Mouse (Mus musculus): ENCODE data around the gene Vsir. TPM values are rescaled to one million over a fixed set of nuclear protein-coding genes. Genes with fewer than 3 reads are reported as not detected.
A peak's percentile ranks its signal among the peaks of the same experiment; 100 is the strongest.

Vsir gene
- polyA plus RNA-seq, 1 experiment from 2014 or later: 5.5 TPM

DNA sequence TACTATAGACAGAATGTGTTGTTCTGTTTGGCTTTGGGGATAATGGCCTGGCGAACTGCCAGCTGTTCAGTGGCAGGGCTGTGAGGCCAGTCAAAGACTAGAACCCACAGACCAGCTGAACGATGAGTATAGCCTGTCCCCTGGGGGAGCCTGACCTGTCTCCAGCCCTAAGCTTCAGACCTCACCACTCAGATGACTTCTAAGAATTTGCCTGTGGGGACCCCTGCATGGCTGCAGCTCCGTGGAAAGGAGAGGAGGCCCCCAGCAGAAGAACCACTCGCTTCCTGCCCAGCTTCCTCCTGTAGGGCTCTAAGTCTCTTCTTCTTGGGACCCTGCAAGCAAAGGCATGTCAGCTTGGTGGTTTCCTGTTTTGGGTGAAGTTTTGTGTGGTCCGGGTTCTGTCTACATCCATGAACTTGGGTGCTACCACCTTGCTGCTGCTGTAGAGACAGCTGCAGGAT is 24.0 kb downstream of the Vsir start:
- Histone ChIP-seq H3K9me3 (replicated peaks) (no peaks in the 10 kb centered on the region), H3K27me3 (no peaks in the 10 kb centered on the region), H3K27ac (replicated peaks) (no peak overlapping the region), H3K36me3 (no peaks in the 10 kb centered on the region), H3K9ac (no peak overlapping the region), H3K4me2 (replicated peaks) (no peak overlapping the region), H3K4me1 (peaks cover 19% of the 10 kb centered on the region), H3K4me3 (replicated peaks) (no peak overlapping the region)
- ATAC-seq (ENCODE audit: insufficient number of reproducible peaks, low FRiP score, low TSS enrichment, low read depth): no peak
- 55% methylated on average over 5 of the region's 5 CpGs for WGBS

DNA sequence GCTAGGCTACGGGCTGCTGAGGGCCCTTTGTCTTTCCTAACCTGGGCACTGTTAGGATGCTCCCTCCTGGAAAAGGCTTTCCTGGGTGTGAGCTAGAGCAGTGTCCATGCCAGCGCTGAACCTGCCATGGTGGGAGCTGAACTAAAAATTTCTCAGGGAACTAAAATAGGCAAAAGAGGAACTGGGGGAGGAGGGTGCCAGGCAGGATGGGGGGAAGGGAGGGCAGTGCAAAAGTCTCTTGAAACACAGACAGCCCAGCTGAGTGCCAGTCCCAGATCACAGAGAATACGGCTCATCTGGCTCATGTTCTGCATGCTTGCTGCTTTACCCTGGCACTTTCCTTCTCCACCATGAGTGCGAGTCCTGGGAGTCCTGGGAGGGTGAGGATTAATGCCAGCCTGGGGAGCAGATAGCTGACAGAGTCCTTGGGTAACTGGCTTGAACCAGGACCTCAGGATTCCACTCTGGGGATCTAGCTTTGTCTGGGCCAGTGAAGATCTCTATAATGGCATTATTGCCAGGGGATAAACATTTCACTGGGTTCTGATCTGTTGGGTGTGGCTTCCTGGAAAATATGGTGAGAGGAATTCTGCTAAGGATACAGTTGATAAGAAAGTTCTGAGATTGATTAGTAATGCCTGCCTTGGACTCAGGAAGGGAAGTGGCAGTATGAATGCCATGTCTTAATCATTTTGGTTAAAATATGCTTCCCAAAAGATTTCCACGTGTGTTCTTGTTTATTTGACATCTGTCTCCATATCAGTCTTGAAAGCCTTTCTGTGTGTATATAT is 25.1 kb downstream of the Vsir start:
- H3K4me2 ChIP-seq (replicated peaks): no peak overlapping the region
- 74% methylated on average over 5 of the region's 5 CpGs for WGBS
- no peaks in the 10 kb centered on the region for H3K9me3 ChIP-seq (replicated peaks)
- no peaks in the 10 kb centered on the region for H3K27me3 ChIP-seq
- no peak overlapping the region for H3K9ac ChIP-seq
- H3K36me3 ChIP-seq: no peaks in the 10 kb centered on the region
- H3K4me3 ChIP-seq (replicated peaks): no peak overlapping the region
- no peak overlapping the region for H3K27ac ChIP-seq (replicated peaks)
- peaks cover 19% of the 10 kb centered on the region for H3K4me1 ChIP-seq
- no peak for ATAC-seq (ENCODE audit: insufficient number of reproducible peaks, low FRiP score, low TSS enrichment, low read depth)

- no peaks in the 10 kb centered on the region for H3K27me3 ChIP-seq
- no peak overlapping the region for H3K9ac ChIP-seq
- WGBS: 27% methylated on average over 6 of the region's 6 CpGs
- H3K4me1 ChIP-seq: peaks cover 19% of the 10 kb centered on the region
- H3K4me2 ChIP-seq (replicated peaks): no peak overlapping the region
- no peak for ATAC-seq (ENCODE audit: insufficient number of reproducible peaks, low FRiP score, low TSS enrichment, low read depth)
- H3K27ac ChIP-seq (replicated peaks): no peak overlapping the region
- H3K36me3 ChIP-seq: no peaks in the 10 kb centered on the region
- H3K4me3 ChIP-seq (replicated peaks): no peak overlapping the region
- no peaks in the 10 kb centered on the region for H3K9me3 ChIP-seq (replicated peaks)
Measured at GRCm38 (mm10) chr10:60373543-60373936, 26.9 kb downstream of the Vsir start.

- Histone ChIP-seq H3K9me3 (replicated peaks) (no peaks in the 10 kb centered on the region), H3K9ac (no peak overlapping the region), H3K27ac (replicated peaks) (no peak overlapping the region), H3K27me3 (no peaks in the 10 kb centered on the region), H3K36me3 (no peaks in the 10 kb centered on the region), H3K4me1 (peaks cover 19% of the 10 kb centered on the region), H3K4me2 (replicated peaks) (no peak overlapping the region), H3K4me3 (replicated peaks) (no peak overlapping the region)
- ATAC-seq (ENCODE audit: insufficient number of reproducible peaks, low FRiP score, low TSS enrichment, low read depth): no peak
- WGBS: 43% methylated on average over 8 of the region's 8 CpGs
Measured at GRCm38 (mm10) chr10:60373937-60374578, 27.4 kb downstream of the Vsir start.

- Histone ChIP-seq H3K27ac (replicated peaks) (no peak overlapping the region), H3K9ac (no peak overlapping the region), H3K4me2 (replicated peaks) (no peak overlapping the region), H3K4me3 (replicated peaks) (no peak overlapping the region), H3K27me3 (no peaks in the 10 kb centered on the region), H3K9me3 (replicated peaks) (no peaks in the 10 kb centered on the region), H3K4me1 (peaks cover 21% of the 10 kb centered on the region), H3K36me3 (no peaks in the 10 kb centered on the region)
- WGBS: 89% methylated on average over 16 of the region's 16 CpGs
- ATAC-seq (ENCODE audit: insufficient number of reproducible peaks, low FRiP score, low TSS enrichment, low read depth): no peak
Measured at GRCm38 (mm10) chr10:60376704-60377103, 30.1 kb downstream of the Vsir start.

DNA sequence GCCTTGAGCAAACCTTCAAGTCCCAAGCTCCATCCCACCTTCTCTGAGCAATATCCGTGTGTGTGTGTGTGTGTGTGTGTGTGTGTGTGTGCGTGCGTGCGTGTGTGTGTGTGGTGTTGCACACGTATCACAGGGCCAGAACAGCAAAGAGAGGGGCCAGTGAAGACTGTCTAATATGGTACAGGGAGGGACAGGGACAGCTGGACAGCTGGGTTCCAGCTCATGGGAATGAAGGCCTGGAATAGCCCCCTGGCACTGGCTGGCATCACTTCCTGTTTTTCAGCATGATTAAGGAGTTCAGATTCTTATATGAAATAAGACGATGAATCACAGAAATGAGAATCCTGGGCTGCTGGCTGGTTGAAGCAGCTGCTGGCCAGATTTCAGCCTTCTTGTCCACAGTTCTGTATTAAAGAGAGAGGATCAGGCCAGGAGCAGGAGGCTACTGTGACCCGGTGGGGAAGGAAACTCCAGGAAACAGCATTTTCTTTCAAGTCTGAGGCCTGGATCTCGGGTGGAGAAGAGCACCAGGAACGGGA is 32.8 kb downstream of the Vsir start:
- H3K4me1 ChIP-seq: peaks cover 12% of the 10 kb centered on the region; the same call in 1 of the 2 replicates
- H3K36me3 ChIP-seq: no peaks in the 10 kb centered on the region
- no peak overlapping the region for H3K9ac ChIP-seq
- H3K27ac ChIP-seq (replicated peaks): peak overlapping the region; percentile 6; the same call in 1 of the 2 replicates
- no peak overlapping the region for H3K4me2 ChIP-seq (replicated peaks)
- H3K9me3 ChIP-seq (replicated peaks): no peaks in the 10 kb centered on the region
- no peak overlapping the region for H3K4me3 ChIP-seq (replicated peaks)
- no peaks in the 10 kb centered on the region for H3K27me3 ChIP-seq
- no peak for ATAC-seq (ENCODE audit: insufficient number of reproducible peaks, low FRiP score, low TSS enrichment, low read depth)
- WGBS: 62% methylated on average over 9 of the region's 9 CpGs

DNA sequence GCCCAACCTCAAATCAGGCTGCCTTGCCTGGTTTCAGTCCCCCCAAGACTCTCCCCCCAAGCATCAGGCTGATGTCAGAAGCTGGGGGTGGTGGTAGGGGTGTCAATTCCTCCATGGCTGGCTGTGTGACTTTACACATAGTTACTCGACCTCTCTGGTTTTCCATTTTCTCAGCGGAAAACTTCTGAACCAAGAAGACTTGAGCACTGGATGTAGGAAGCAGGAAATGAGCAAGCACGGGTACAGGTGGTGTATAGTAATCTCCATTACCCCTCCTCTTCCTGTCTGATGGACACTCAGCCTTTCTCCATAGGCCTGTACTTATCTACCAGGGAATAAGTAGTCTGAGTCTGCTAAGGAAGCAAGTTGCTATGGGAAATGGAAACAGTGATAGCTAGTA is 33.6 kb downstream of the Vsir start:
- Histone ChIP-seq H3K4me2 (replicated peaks) (no peak overlapping the region), H3K9me3 (replicated peaks) (no peaks in the 10 kb centered on the region), H3K36me3 (no peaks in the 10 kb centered on the region), H3K4me3 (replicated peaks) (no peak overlapping the region), H3K27ac (replicated peaks) (peak overlapping the region; percentile 6; the same call in 1 of the 2 replicates), H3K4me1 (peaks cover 12% of the 10 kb centered on the region; the same call in 1 of the 2 replicates), H3K9ac (no peak overlapping the region), H3K27me3 (no peaks in the 10 kb centered on the region)
- WGBS: 58% methylated on average over 3 of the region's 3 CpGs
- ATAC-seq (ENCODE audit: insufficient number of reproducible peaks, low FRiP score, low TSS enrichment, low read depth): no peak

DNA sequence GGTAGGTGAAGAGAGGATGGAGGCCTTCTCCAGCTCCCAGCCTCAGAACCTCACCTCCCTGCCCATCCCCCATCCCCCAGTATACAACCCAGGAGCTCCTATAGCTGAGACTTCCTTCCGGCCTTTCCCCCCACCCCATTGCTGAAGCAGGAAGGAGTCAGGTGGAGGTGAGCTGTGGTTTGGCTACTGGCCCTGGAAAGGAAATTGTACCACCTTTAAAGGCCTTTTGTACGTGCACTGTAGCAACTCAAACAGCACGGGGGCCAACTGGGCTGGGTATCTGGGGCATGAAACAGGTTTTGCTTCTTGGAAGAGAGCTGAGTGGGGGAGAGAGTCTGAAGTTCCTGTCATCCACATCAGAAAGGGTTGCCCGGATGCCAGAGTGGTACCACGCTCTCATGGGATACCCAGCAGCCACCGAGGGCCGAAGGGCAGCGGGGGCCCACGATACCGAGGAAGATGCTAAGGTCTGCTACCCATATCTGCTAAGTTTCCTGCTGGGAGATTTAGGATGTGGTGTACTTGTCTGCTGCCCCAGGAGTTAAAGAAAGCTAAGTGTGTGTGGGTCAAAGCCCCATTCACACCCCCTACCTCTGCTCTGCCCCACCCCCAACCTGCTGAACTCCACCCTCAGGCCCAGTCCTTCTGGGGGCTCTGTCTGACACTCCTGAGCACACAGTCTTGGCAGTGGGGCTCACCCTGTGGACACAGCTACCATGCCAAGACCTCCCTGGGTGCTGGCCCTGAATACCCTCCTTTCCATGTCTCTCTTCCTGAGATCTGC is 34.7 kb downstream of the Vsir start:
- Histone ChIP-seq H3K4me1 (peaks cover 12% of the 10 kb centered on the region; the same call in 1 of the 2 replicates), H3K9ac (no peak overlapping the region), H3K27ac (replicated peaks) (no peak overlapping the region; the same call in 1 of the 2 replicates), H3K36me3 (no peaks in the 10 kb centered on the region), H3K9me3 (replicated peaks) (no peaks in the 10 kb centered on the region), H3K4me2 (replicated peaks) (no peak overlapping the region), H3K27me3 (no peaks in the 10 kb centered on the region), H3K4me3 (replicated peaks) (no peak overlapping the region)
- 65% methylated on average over 10 of the region's 10 CpGs for whole genome bisulfite sequencing
- ATAC-seq (ENCODE audit: insufficient number of reproducible peaks, low FRiP score, low TSS enrichment, low read depth): no peak

- ATAC-seq (ENCODE audit: insufficient number of reproducible peaks, low FRiP score, low TSS enrichment, low read depth): no peak
- Histone ChIP-seq H3K4me1 (peaks cover 8% of the 10 kb centered on the region; the same call in 1 of the 2 replicates), H3K9ac (no peak overlapping the region), H3K27me3 (no peaks in the 10 kb centered on the region), H3K27ac (replicated peaks) (no peak overlapping the region), H3K4me2 (replicated peaks) (no peak overlapping the region), H3K4me3 (replicated peaks) (no peak overlapping the region), H3K36me3 (no peaks in the 10 kb centered on the region), H3K9me3 (replicated peaks) (no peaks in the 10 kb centered on the region)
- 95% methylated on average over 2 of the region's 2 CpGs for WGBS
Measured at GRCm38 (mm10) chr10:60388332-60388731, 41.7 kb downstream of the Vsir start.

GRCm38 (mm10) chr10:60389447-60389865 is 42.8 kb downstream of the Vsir start:
- no peak for ATAC-seq (ENCODE audit: insufficient number of reproducible peaks, low FRiP score, low TSS enrichment, low read depth)

More at GRCm38 (mm10) chr10:60389447-60389865, 42.8 kb downstream of the Vsir start:
- Histone ChIP-seq H3K9me3 (replicated peaks) (no peaks in the 10 kb centered on the region), H3K27ac (replicated peaks) (no peak overlapping the region), H3K4me3 (replicated peaks) (no peak overlapping the region), H3K9ac (no peak overlapping the region), H3K36me3 (no peaks in the 10 kb centered on the region), H3K27me3 (no peaks in the 10 kb centered on the region), H3K4me2 (replicated peaks) (no peak overlapping the region), H3K4me1 (peaks cover 8% of the 10 kb centered on the region; the same call in 1 of the 2 replicates)
- WGBS: 37% methylated on average over 9 of the region's 9 CpGs

Measured in embryonic facial prominence, embryonic 15.5 days (tissue).